Mouse (Mus musculus): Measurements from ENCODE around the gene Vasp. TPM values are rescaled to one million over a fixed set of nuclear protein-coding genes. Genes with fewer than 3 reads are reported as not detected.

The Vasp gene
- total and polyA plus RNA-seq, 3 experiments: 130 to 185 TPM; not detected in 1

DNA sequence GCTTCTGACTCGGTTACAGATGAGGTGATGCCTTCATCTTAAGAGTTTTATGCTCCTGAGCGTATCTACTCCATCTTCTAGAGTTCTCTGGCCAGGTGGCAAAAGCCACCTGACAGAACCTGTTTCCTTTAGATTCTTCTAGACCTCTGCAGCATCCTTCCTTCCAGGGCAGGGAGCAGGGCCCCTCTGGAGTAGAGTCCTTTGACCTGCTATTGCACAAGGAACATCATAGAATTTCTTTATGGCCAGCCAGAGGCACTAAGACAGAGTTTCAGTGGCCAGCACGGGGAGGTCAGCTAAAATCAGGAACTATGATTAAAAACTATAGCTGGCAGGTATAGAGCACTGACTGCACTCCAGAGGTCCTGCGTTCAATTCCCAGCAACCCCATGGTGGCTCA lies 19.5 kb downstream of the Vasp start:
- Histone ChIP-seq H3K4me1 (ENCODE audit: control insufficient read depth in 1 of 2, insufficient read depth in 2 of 2, low read length in 2 of 2) (peaks cover 0 to 6% of the 10 kb centered on the region in 2 experiments; a peak in 2 of 4 replicates), H3K27ac (ENCODE audit: control insufficient read depth, low read depth, low read length) (no peak overlapping the region), H3K4me3 (ENCODE audit: control insufficient read depth in 1 of 2, insufficient read depth in 1 of 2, low read depth in 2 of 2, low read length in 2 of 2) (no peak overlapping the region), H3K9ac (ENCODE audit: control insufficient read depth, low read depth, low read length, poor library complexity, severe bottlenecking) (no peak overlapping the region), H3K9me3 (replicated peaks; ENCODE audit: insufficient read depth, low read length) (no peaks in the 10 kb centered on the region), H3K27me3 (ENCODE audit: control insufficient read depth in 1 of 2, insufficient read depth in 2 of 2, low read length in 2 of 2) (no peaks in the 10 kb centered on the region), H3K79me2 (ENCODE audit: control insufficient read depth, insufficient read depth, low read length, poor library complexity) (no peaks in the 10 kb centered on the region), H3K36me3 (ENCODE audit: control insufficient read depth in 1 of 2, insufficient read depth in 2 of 2, low read length in 2 of 2) (peaks cover 0 to 2% of the 10 kb centered on the region in 2 experiments; a peak in 3 of 4 replicates)
- DNase-seq (ENCODE audit: low read depth, low spot score): no peak
- TF ChIP-seq TCF12 (IDR thresholded peaks at IDR 0.05; ENCODE audit: low read depth, low read length): no peak
- TF ChIP-seq NELFE (IDR thresholded peaks at IDR 0.05; ENCODE audit: low read depth, low read length): no peak
- TF ChIP-seq RCOR1 (IDR thresholded peaks at IDR 0.05; ENCODE audit: low read depth, low read length): no peak
- no peak for TF ChIP-seq GATA1 (IDR thresholded peaks at IDR 0.05; ENCODE audit: low read depth, low read length)
- TF ChIP-seq E2F4 (IDR thresholded peaks at IDR 0.05; ENCODE audit: borderline replicate concordance, low read depth, low read length): no peak
- TF ChIP-seq ETS1 (IDR thresholded peaks at IDR 0.05; ENCODE audit: low read depth, low read length): no peak
- TF ChIP-seq MAX (IDR thresholded peaks at IDR 0.05; ENCODE audit: low read length): no peak
- no peak for TF ChIP-seq CHD1 (IDR thresholded peaks at IDR 0.05; ENCODE audit: low read depth, low read length)
- TF ChIP-seq ZC3H11A (IDR thresholded peaks at IDR 0.05; ENCODE audit: low read depth, low read length): no peak
- TF ChIP-seq RAD21 (IDR thresholded peaks at IDR 0.05; ENCODE audit: low read depth, low read length): no peak

DNA sequence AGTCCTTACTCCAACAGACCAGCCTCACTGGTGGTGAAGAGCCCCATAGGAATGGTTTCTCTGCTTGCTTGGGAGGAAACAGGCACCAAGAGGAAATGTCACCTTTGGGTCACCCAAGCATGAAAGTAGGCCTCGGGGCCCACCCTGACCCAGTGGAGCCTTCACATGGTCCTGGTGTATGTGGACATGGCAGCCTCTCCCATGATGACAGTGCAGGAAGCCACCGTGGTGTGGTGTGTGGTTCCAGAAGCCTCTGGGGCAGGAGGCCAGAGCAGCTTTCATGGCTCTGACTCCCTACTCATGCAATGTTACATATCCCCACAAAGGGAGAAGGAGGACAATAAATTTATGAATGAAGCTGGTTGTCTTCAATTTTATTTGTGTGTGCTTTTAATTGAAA lies 24.1 kb downstream of the Vasp start:
- no peaks in the 10 kb centered on the region for H3K9me3 ChIP-seq (replicated peaks; ENCODE audit: insufficient read depth, low read length)
- H3K4me3 ChIP-seq (ENCODE audit: control insufficient read depth in 1 of 2, insufficient read depth in 1 of 2, low read depth in 2 of 2, low read length in 2 of 2): no peak overlapping the region
- H3K9ac ChIP-seq (ENCODE audit: control insufficient read depth, low read depth, low read length, poor library complexity, severe bottlenecking): no peak overlapping the region
- no peak overlapping the region; the same call in 1 of the 2 replicates for H3K27ac ChIP-seq (ENCODE audit: control insufficient read depth, low read depth, low read length)
- peaks cover 4 to 14% of the 10 kb centered on the region in 2 experiments; a peak in 3 of 4 replicates for H3K36me3 ChIP-seq (ENCODE audit: control insufficient read depth in 1 of 2, insufficient read depth in 2 of 2, low read length in 2 of 2)
- DNase-seq (ENCODE audit: low read depth, low spot score): no peak
- TF ChIP-seq MAFK (IDR thresholded peaks at IDR 0.05; ENCODE audit: borderline replicate concordance, low read depth, low read length) (no peak), MYC (IDR thresholded peaks at IDR 0.05; ENCODE audit: low read depth, low read length) (no peak), GATA1 (IDR thresholded peaks at IDR 0.05; ENCODE audit: low read depth, low read length) (no peak), RCOR1 (IDR thresholded peaks at IDR 0.05; ENCODE audit: low read depth, low read length) (no peak), CTCF (IDR thresholded peaks at IDR 0.05 in 2 of 3, conservative IDR thresholded peaks at IDR 0.05 in 1 of 3; ENCODE audit: control insufficient read depth in 1 of 3, insufficient read depth in 1 of 3, low read depth in 2 of 3, low read length in 3 of 3, poor library complexity in 1 of 3, severe bottlenecking in 1 of 3) (no peak), ELF1 (IDR thresholded peaks at IDR 0.05; ENCODE audit: low read depth, low read length) (no peak), UBTF (IDR thresholded peaks at IDR 0.05; ENCODE audit: borderline replicate concordance, insufficient read depth, low read depth, low read length) (no peak), SMC3 (IDR thresholded peaks at IDR 0.05; ENCODE audit: low read depth, low read length) (no peak), HCFC1 (IDR thresholded peaks at IDR 0.05; ENCODE audit: low read depth, low read length) (no peak), NRF1 (IDR thresholded peaks at IDR 0.05; ENCODE audit: insufficient read depth, low read depth, low read length, poor library complexity, severe bottlenecking) (no peak), ZKSCAN1 (IDR thresholded peaks at IDR 0.05; ENCODE audit: low read depth, low read length) (no peak), BHLHE40 (IDR thresholded peaks at IDR 0.05; ENCODE audit: borderline replicate concordance, low read depth, low read length) (no peak), SIN3A (IDR thresholded peaks at IDR 0.05; ENCODE audit: low read length) (no peak)
- no peaks in the 10 kb centered on the region for H3K79me2 ChIP-seq (ENCODE audit: control insufficient read depth, insufficient read depth, low read length, poor library complexity)
- H3K4me1 ChIP-seq (ENCODE audit: control insufficient read depth in 1 of 2, insufficient read depth in 2 of 2, low read length in 2 of 2): peaks cover 0 to 16% of the 10 kb centered on the region in 2 experiments; a peak in 3 of 4 replicates
- no peaks in the 10 kb centered on the region for H3K27me3 ChIP-seq (ENCODE audit: control insufficient read depth in 1 of 2, insufficient read depth in 2 of 2, low read length in 2 of 2)
